Mouse (Mus musculus): ENCODE data around the gene D11Wsu47e. TPM values are rescaled to one million over a fixed set of nuclear protein-coding genes. Genes with fewer than 3 reads are reported as not detected.
A peak's percentile ranks its signal among the peaks of the same experiment; 100 is the strongest.

Gene D11Wsu47e
- polyA plus RNA-seq, 1 experiment from 2014 or later: 26.3 TPM

DNA sequence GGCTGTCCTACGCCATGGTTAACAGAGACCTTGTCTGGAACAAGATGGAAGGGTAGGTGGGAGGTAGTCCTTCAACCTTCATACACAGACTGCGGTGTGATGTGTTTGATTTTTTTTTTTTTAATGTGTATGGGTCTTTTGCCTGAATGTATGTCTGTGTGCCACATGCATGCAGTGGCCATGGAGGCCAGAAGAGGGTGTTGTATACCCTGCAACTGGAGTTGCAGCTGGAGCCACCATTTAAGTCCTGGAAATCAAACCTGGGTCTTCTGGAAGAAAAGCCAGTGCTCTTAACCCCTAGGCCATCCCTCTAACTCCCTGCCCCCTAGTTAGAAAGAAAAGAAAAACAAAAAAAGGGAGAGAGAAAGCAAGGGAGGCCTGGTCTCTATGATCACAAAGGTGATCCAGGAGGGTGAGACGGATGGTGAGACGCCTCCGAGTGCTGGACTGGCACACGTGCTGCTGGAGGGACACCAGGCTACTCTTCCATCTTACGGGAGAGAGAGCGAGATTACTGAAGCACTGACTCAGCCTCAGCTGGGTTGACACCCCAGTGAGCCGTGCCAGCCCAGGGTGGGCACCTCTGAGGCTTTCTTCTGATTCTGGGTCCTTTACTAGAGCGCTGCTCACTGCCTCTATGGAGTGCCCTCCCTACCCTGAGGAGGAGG, 47.9 kb downstream of the D11Wsu47e start:
- Histone ChIP-seq H3K27me3 (ENCODE audit: insufficient read depth, poor library complexity, severe bottlenecking) (no peaks in the 10 kb centered on the region), H3K27ac (no peak overlapping the region), H3K4me1 (peaks cover 71% of the 10 kb centered on the region), H3K36me3 (peaks cover 30% of the 10 kb centered on the region), H3K4me3 (no peak overlapping the region), H3K9me3 (no peaks in the 10 kb centered on the region)
- 89% methylated on average over 10 of the region's 10 CpGs for WGBS
- no peak for DNase-seq (ENCODE audit: low spot score)

DNA sequence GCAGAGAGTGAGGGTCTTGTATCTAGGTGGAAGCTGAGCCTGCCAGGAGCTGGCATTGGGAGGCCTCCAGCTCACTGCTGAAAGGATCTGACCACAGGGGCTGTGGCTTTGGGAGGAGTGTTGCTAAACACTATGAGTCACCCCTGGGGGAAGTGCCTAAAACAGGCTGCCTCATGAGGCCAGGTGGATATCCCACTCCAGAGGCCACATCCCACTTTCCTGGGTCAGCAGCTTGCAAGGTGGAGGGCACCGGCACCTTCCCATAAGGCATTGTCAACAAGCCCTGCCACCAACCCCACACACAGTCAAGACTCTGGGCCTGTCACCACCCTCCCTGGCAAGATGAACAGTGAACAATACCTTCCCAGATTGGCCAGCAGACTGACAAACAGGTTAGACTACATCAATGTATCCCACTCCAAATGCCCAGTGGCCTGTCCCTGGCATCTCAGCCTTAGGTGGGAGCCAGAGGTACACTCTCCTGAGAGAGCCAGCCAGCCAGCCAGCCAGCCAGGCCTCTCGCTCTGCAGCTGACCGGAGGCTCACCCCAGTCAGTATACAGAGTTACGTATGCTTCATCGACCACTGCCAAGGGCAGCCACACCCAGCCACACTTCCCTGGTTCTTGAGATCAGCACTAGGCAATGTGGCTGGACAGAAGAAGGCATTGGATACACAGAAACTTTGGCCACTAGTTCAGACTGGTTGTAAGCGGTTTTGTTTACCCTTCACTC, 49.6 kb downstream of the D11Wsu47e start:
- no peak for DNase-seq (ENCODE audit: low spot score)
- Histone ChIP-seq H3K9me3 (no peaks in the 10 kb centered on the region), H3K4me1 (peaks cover 82% of the 10 kb centered on the region), H3K27me3 (ENCODE audit: insufficient read depth, poor library complexity, severe bottlenecking) (no peaks in the 10 kb centered on the region), H3K36me3 (peaks cover 14% of the 10 kb centered on the region), H3K4me3 (no peak overlapping the region), H3K27ac (peak overlapping the region; percentile 42)
- WGBS: 61% methylated on average over 6 of the region's 6 CpGs

DNA sequence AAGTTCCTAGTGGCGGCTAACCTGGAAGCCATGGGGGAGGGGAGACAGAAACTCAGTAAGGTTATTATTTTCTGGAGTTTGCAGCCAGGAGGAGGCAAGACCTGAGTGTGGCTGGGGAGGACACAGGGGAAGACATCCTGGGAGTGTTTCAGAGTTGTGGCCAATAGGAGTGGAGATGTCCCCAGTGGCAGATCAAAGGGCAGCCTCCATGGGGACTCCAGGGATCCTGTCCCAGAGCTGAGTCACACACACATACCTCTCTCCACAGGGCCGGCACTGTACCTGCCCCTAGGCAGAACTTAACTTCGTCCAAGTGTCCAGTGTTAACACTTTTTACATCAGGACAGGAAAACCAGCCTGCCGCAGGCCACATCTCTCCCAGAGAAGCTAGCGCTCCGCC, 50.9 kb downstream of the D11Wsu47e start:
- H3K9me3 ChIP-seq: no peaks in the 10 kb centered on the region
- H3K4me1 ChIP-seq: peaks cover 84% of the 10 kb centered on the region
- H3K36me3 ChIP-seq: peaks cover 6% of the 10 kb centered on the region; the same call in 1 of the 2 replicates
- H3K4me3 ChIP-seq: no peak overlapping the region
- 67% methylated on average over 6 of the region's 6 CpGs for WGBS
- no peak for DNase-seq (ENCODE audit: low spot score)
- H3K27ac ChIP-seq: no peak overlapping the region
- no peaks in the 10 kb centered on the region for H3K27me3 ChIP-seq (ENCODE audit: insufficient read depth, poor library complexity, severe bottlenecking)

DNA sequence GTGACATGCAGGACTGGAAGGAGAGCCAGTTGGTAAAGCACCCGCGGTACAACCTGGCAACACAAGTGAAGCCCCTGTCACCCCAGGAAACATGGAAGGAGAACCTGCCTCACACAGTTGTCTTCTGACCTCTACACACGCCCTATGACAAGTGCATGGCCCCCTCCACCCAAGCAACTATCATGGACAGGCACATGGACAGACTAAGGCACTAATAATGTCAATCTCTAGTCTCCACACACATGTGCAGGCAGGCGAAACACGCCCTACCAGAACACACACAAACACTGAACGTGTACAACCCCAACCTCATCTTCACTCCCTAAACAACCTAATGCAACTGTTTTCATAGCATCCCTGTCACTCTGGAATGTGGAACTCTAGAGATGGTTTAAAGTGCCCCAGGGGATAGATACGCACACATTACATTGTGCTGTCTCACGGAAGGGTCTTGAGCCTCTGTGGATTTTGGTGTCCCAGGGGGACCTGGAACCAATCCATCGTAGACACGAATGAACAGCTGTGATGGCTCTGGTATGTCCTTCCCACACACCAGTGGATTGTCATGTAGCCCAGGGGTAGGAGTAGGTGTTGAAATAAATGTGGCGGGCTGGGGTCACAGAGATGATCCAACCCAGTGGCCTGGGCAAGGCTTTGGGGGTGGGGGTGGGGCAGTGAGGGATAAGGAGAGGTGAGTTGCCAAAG, 52.8 kb downstream of the D11Wsu47e start:
- peaks cover 88% of the 10 kb centered on the region for H3K4me1 ChIP-seq

DNA sequence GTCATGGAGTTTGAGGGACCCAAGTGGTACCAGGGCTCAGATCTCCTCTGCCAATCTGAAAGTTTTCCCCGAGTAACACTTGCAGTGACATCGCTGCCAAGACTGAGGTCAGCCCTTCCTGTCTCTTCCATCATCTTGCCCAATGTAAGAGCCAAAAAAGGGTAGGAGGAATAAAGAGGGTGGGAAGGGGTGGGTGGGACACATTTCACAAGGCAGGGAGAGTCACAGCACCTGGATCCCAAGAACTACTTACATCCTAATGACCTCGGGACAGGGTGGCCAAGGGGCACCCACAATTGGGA, 53.3 kb downstream of the D11Wsu47e start:
- Histone ChIP-seq H3K27ac (no peak overlapping the region), H3K4me3 (no peak overlapping the region), H3K36me3 (peaks cover 25% of the 10 kb centered on the region), H3K27me3 (ENCODE audit: insufficient read depth, poor library complexity, severe bottlenecking) (no peaks in the 10 kb centered on the region), H3K4me1 (peaks cover 83% of the 10 kb centered on the region), H3K9me3 (no peaks in the 10 kb centered on the region)
- WGBS: 77% methylated on average over 3 of the region's 3 CpGs
- DNase-seq (ENCODE audit: low spot score): no peak

More for the DNA sequence above, 52.8 kb downstream of the D11Wsu47e start:
- no peaks in the 10 kb centered on the region for H3K9me3 ChIP-seq
- WGBS: 75% methylated on average over 11 of the region's 11 CpGs
- no peak overlapping the region for H3K4me3 ChIP-seq
- H3K36me3 ChIP-seq: peaks cover 20% of the 10 kb centered on the region
- no peaks in the 10 kb centered on the region for H3K27me3 ChIP-seq (ENCODE audit: insufficient read depth, poor library complexity, severe bottlenecking)
- no peak for DNase-seq (ENCODE audit: low spot score)
- no peak overlapping the region for H3K27ac ChIP-seq

DNA sequence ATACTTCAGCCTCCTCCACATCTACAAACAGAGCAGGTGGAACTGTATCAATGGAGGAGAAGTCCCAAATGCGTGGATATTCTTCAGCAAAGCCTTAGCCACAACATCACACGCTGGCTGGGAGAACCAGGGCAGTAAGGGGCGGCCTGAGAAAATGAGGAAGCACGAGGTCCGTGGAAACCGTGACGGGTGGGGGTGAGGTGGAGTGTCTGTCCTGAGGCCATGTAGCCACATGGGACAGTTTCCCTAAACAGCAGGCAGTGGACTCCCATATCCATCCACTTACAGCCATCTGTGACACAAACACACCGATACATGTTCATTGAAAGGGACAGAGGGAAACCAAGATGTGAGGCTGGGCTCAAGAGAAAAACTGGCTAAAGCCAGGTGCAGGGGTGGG, 53.7 kb downstream of the D11Wsu47e start:
- peaks cover 79% of the 10 kb centered on the region for H3K4me1 ChIP-seq
- H3K27ac ChIP-seq: no peak overlapping the region
- H3K36me3 ChIP-seq: peaks cover 29% of the 10 kb centered on the region
- DNase-seq (ENCODE audit: low spot score): no peak
- no peak overlapping the region for H3K4me3 ChIP-seq
- H3K27me3 ChIP-seq (ENCODE audit: insufficient read depth, poor library complexity, severe bottlenecking): no peaks in the 10 kb centered on the region
- H3K9me3 ChIP-seq: no peaks in the 10 kb centered on the region
- 82% methylated on average over 8 of the region's 8 CpGs for WGBS

DNA sequence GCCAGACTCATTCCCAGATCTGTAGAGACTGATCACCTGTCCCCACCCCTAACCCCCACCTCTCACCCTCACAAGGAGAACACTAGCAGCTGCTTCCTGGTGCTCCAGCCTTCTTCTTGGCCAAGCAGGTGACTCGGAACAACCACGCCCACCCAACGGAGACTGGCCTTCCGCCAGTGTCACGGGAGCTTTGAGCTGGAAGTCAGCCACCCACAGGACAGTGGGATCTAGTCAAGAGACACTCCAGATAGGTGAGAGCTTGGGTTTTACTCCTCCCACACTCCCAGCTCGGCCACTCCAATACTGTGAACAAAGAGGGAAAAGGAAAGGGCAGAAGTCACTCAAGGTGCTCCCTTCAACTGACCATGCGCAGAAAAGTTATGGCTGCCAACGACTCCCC, 55.0 kb downstream of the D11Wsu47e start:
- peak overlapping the region; percentile 59; the same call in 1 of the 2 replicates for H3K27ac ChIP-seq
- H3K27me3 ChIP-seq (ENCODE audit: insufficient read depth, poor library complexity, severe bottlenecking): no peaks in the 10 kb centered on the region
- no peak overlapping the region for H3K4me3 ChIP-seq
- 76% methylated on average over 8 of the region's 8 CpGs for WGBS
- DNase-seq (ENCODE audit: low spot score): no peak
- H3K9me3 ChIP-seq: no peaks in the 10 kb centered on the region
- peaks cover 66% of the 10 kb centered on the region for H3K4me1 ChIP-seq
- peaks cover 38% of the 10 kb centered on the region for H3K36me3 ChIP-seq

DNA sequence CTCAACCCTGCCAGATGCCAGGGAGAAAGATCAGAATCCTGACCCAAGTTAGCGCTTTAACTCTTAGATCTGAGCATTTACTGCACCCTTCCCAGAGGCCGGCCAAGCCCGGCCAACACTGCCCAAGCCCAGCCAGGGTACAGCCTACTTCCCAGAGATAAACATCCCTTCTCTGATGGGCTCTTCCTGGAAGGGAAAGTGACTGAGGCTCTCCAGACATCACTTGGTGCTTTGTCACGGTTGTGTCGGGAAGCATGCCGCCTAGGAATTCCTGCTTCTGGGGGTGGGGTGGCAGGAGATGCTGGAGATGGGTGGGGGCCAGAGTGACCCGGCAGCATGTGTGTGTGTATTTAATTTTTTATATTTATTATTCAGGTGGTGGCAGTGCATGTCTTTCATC, 55.9 kb downstream of the D11Wsu47e start:
- no peak for DNase-seq (ENCODE audit: low spot score)
- 27% methylated on average over 7 of the region's 7 CpGs for WGBS
- Histone ChIP-seq H3K4me1 (peaks cover 58% of the 10 kb centered on the region), H3K36me3 (peaks cover 38% of the 10 kb centered on the region), H3K27ac (peak overlapping the region; percentile 59), H3K4me3 (no peak overlapping the region), H3K9me3 (no peaks in the 10 kb centered on the region), H3K27me3 (ENCODE audit: insufficient read depth, poor library complexity, severe bottlenecking) (no peaks in the 10 kb centered on the region)

DNA sequence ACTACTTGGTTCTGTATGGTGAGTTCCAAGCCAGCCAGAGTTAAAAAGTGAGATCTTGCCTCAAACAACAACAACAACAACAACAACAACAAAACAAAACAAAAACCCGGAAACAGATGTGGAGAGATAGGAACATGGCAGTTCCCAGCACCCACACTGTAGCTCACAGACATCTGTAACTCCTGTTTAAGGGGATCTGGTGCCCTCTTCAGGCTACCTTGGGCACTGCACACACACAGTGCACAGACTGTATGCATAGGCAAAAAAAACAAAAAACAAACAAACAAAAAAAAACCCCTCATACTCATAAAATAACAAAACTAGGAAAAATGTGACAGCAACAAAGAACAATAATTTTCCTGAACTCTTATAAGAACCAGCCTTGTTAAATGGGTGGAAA, 58.8 kb downstream of the D11Wsu47e start:
- 90% methylated on average over 1 of the region's 1 CpGs for WGBS
- Histone ChIP-seq H3K27me3 (ENCODE audit: insufficient read depth, poor library complexity, severe bottlenecking) (no peaks in the 10 kb centered on the region), H3K4me1 (peaks cover 55% of the 10 kb centered on the region), H3K36me3 (peaks cover 36% of the 10 kb centered on the region), H3K4me3 (no peak overlapping the region), H3K9me3 (no peaks in the 10 kb centered on the region), H3K27ac (no peak overlapping the region)
- DNase-seq (ENCODE audit: low spot score): no peak

Other genes starting within 250 kb of the D11Wsu47e start
- gene Sstr2, start 65.1 kb upstream of the D11Wsu47e start, polyA plus RNA-seq (2016; fragmentation: Nextera tagmentation; extraction: Ambion mirVana): 0.74 and 1.1 TPM in 2 replicates
- gene Cog1, start 35.2 kb upstream of the D11Wsu47e start, polyA plus RNA-seq (2016; fragmentation: Nextera tagmentation; extraction: Ambion mirVana): 23.2 and 23.3 TPM in 2 replicates
- gene Slc39a11, start 34.3 kb upstream of the D11Wsu47e start, polyA plus RNA-seq (2016; fragmentation: Nextera tagmentation; extraction: Ambion mirVana): 23.0 and 26.6 TPM in 2 replicates
- gene Fam104a, start 257 bp upstream of the D11Wsu47e start, polyA plus RNA-seq (2016; fragmentation: Nextera tagmentation; extraction: Ambion mirVana): 56.2 and 60.7 TPM in 2 replicates
- 0.15 and 0.34 TPM in 2 replicates for gene Cpsf4l, start 25.6 kb downstream of the D11Wsu47e start, polyA plus RNA-seq (2016; fragmentation: Nextera tagmentation; extraction: Ambion mirVana)
- gene Cdc42ep4, start 67.5 kb downstream of the D11Wsu47e start, polyA plus RNA-seq (2016; fragmentation: Nextera tagmentation; extraction: Ambion mirVana): 30.4 and 45.4 TPM in 2 replicates